Mouse (Mus musculus) adrenal gland, postnatal 36 days (tissue): ENCODE measurements around the gene Matk. TPM values are rescaled to one million over a fixed set of nuclear protein-coding genes. Genes with fewer than 3 reads are reported as not detected.
A peak's percentile ranks its signal among the peaks of the same experiment; 100 is the strongest.

ENCODE experiments used
- DNase-seq, 2 experiments: peaks; one replicate each; pipeline ENCODE4 v3.0.0; 2021; ENCODE audit warnings: mixed read lengths in 1 of 2
- microRNA-seq: library from miRNA; unstranded; fragments of <30 nt; microRNA quantifications from one replicate; pipeline ENCODE4 v1.2.0, GENCODE M21; 2021
- total RNA-seq, 2 experiments: library from RNA; stranded (reverse); gene quantifications; 2 replicates each; pipeline ENCODE4 v1.2.3; 2021

The Matk gene
- total RNA-seq, 2 experiments from 2014 or later, result 0.36 to 0.86 TPM

DNA sequence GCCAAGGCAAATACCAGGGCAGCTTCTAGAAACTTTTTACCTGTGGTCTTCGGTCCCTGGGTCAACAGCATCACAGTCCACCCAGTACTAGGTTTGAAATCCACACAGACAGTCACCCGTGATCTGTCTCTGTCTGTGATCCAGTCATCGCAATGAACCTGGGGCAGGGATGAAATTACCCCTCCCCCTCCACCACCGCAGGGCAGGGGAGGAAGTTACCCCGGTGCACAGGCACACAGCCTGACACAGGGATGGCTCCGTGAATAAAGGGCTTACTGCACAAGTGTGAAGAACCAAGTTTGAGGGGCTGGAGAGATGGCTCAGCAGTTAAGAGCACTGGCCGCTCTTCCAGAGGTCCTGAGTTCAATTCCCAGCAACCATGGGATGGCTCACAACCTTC is 51.0 kb downstream of the Matk start:
- no peak for DNase-seq

DNA sequence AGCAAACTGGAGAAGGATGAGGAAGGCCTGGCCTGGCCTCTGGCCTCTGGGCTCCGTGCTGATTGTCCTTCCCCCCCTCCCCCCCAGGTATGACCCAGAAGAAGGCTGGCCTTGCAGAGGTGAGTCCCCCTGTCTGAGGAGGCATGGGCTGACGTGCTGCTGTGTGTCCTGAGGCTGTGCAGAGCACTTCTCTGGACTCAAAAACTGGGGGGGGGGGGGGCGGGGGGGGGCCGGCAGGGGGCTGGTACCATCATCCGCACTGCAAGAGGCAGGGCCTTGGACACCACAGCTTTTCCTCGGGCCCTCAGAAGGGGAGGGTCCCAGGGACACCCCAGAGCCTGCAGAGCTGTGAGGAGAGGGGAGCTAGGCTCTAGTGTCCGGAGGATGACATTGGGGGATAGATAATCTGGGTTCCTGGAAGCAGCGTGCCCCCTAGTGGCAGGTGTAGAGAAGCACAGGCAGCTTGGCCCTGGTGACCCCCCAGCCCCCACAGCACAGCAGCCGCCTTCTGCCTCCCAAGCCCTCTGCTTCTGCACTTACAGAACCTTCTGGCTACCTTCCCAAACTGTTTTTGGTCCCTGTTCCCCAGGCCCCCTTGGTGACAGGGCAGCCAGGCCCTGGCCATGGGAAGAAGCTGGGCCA is 52.0 kb downstream of the Matk start:
- DNase-seq, result peak; percentile 48 to 71

DNA sequence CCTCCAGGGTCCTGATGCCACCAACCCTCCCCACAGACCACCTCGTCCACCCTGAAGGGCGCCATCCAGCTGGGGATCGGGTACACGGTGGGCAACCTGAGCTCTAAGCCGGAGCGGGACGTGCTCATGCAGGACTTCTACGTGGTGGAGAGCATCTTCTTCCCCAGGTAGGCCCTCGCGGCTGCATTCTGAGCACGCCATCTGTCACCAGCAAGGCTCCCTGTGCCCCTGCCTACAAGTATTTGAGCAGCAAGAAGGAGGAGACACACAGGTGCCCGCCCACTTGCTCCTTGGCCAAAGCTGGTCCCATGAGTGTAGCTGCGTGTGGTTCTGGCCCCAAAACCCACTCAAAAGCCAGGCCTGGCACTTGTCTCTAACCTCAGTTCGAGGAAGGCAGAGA is 52.9 kb downstream of the Matk start:
- DNase-seq, result no peak

- DNase-seq, result no peak
These were observed 53.5 kb downstream of the Matk start for GRCm38 (mm10) chr10:81306173-81306668.

DNA sequence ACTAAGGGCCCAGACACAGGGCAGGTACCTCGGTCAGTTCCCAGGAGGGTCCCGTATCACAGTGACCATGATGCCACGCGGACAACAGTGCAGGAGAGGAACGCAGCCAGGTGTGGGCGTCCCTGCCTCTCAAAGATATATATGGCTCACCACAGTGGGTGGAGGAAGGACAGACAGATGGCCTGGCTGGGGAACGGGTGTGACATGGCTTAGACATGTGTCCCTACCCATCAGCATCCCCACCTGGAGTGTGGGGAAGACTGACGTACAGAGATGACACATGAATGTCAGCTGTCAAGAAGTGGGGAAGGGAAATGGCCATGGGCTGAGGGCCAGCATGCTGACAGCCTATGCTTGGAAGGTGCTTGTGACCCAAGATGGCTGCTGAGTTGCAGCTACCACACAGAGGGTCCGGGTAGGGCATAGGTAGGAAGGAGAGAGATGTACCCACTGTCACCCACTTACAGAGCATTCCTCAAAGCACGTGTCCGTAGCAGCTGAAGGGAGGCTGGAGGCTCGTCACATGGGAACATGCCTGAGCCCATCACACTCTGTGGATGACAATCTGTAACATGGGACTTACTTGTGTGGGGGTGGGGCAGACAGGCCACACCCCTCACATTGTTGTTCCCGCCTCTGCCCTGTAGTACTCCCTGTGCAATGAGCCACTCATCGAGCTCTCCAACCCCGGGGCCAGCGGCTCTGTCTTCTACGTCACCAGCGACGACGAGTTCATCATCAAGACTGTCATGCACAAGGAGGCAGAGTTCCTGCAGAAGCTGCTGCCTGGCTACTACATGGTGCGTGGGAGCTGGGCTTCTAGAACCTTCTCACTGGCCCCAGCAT is 54.3 kb downstream of the Matk start:
- DNase-seq, result no peak

- no peak for DNase-seq
These were observed 56.8 kb downstream of the Matk start for GRCm38 (mm10) chr10:81309571-81309970.

Small RNA genes lying within 50 kb of the gene (microRNA-seq; reads per million reads assigned to microRNA genes)
- 11.7 reads per million, percentile 27 among the genes with 10 or more reads in this experiment for gene Mir3057

Other genes with a start within 250 kb of the Matk start
- 1 to 10 TPM; 6.4 to 6.7 TPM for gene Gng7, start 238.0 kb upstream of the Matk start, total RNA-seq
- 1 to 10 TPM; 1.2 to 1.5 TPM for gene Diras1, start 227.3 kb upstream of the Matk start, total RNA-seq
- 10 to 100 TPM; 33.2 to 68.5 TPM for gene Slc39a3, start 215.5 kb upstream of the Matk start, total RNA-seq
- 100 to 1,000 TPM; 223 to 227 TPM for gene Sgta, start 192.8 kb upstream of the Matk start, total RNA-seq
- gene Thop1, start 182.9 kb upstream of the Matk start, total RNA-seq, result 10 to 100 TPM; 51.5 to 56.6 TPM
- gene Creb3l3, start 154.1 kb upstream of the Matk start, total RNA-seq, result 1 to 10 TPM in 1 of 2 experiments, under 1 TPM in 1; 0.36 to 2.1 TPM
- gene Map2k2, start 147.0 kb upstream of the Matk start, total RNA-seq, result 100 to 1,000 TPM; 178 to 186 TPM
- 10 to 100 TPM; 69.9 to 84.0 TPM for gene Zbtb7a, start 117.7 kb upstream of the Matk start, total RNA-seq
- 10 to 100 TPM; 26.7 to 28.2 TPM for gene Pias4, start 85.0 kb upstream of the Matk start, total RNA-seq
- 1,000 to 10,000 TPM; 1,540 to 1,602 TPM for gene Eef2, start 76.3 kb upstream of the Matk start, total RNA-seq
- gene Dapk3, start 69.9 kb upstream of the Matk start, total RNA-seq, result 10 to 100 TPM; 77.1 to 78.2 TPM
- gene 4930442H23Rik, start 69.1 kb upstream of the Matk start, total RNA-seq, result not detected
- not detected for gene Nmrk2, start 50.9 kb upstream of the Matk start, total RNA-seq
- gene Atcay, start 22.1 kb upstream of the Matk start, total RNA-seq, result 1 to 10 TPM; 1.5 to 2.6 TPM
- 10 to 100 TPM in 1 of 2 experiments, 1 to 10 TPM in 1; 9.2 to 14.2 TPM for gene Zfr2, start 19.8 kb upstream of the Matk start, total RNA-seq
- gene Mrpl54, start 14.0 kb downstream of the Matk start, total RNA-seq, result 100 to 1,000 TPM; 121 to 141 TPM
- 100 to 1,000 TPM in 1 of 2 experiments, 10 to 100 TPM in 1; 78.8 to 109 TPM for gene Apba3, start 14.0 kb downstream of the Matk start, total RNA-seq
- under 1 TPM; 0.23 to 0.26 TPM for gene Tjp3, start 38.6 kb downstream of the Matk start, total RNA-seq
- 10 to 100 TPM; 37.2 to 40.9 TPM for gene Pip5k1c, start 40.0 kb downstream of the Matk start, total RNA-seq
- gene Cactin, start 68.2 kb downstream of the Matk start, total RNA-seq, result 10 to 100 TPM; 37.9 to 39.1 TPM
- 10 to 100 TPM; 53.2 to 53.9 TPM for gene Tbxa2r, start 75.8 kb downstream of the Matk start, total RNA-seq
- 1 to 10 TPM; 3.5 to 7.7 TPM for gene Gipc3, start 90.3 kb downstream of the Matk start, total RNA-seq
- 10 to 100 TPM; 88.9 to 92.3 TPM for gene Hmg20b, start 97.5 kb downstream of the Matk start, total RNA-seq
- 10 to 100 TPM; 16.7 to 22.7 TPM for gene Mfsd12, start 104.6 kb downstream of the Matk start, total RNA-seq
- gene 4930404N11Rik, start 112.9 kb downstream of the Matk start, total RNA-seq, result 1 to 10 TPM; 1.0 to 3.1 TPM
- gene Fzr1, start 125.6 kb downstream of the Matk start, total RNA-seq, result 10 to 100 TPM; 37.8 to 49.0 TPM
- gene Dohh, start 131.5 kb downstream of the Matk start, total RNA-seq, result 10 to 100 TPM; 48.9 to 54.0 TPM
- 1 to 10 TPM; 1.1 to 1.7 TPM for gene Gm48551, start 131.5 kb downstream of the Matk start, total RNA-seq
- 1 to 10 TPM in 1 of 2 experiments, not detected in 1; 1.5 TPM for gene Gm48552, start 136.1 kb downstream of the Matk start, total RNA-seq
- gene Smim24, start 140.1 kb downstream of the Matk start, total RNA-seq, result 1 to 10 TPM; 1.2 to 1.6 TPM
- 100 to 1,000 TPM in 1 of 2 experiments, 10 to 100 TPM in 1; 93.2 to 114 TPM for gene Nfic, start 202.7 kb downstream of the Matk start, total RNA-seq
- gene Celf5, start 229.8 kb downstream of the Matk start, total RNA-seq, result 1 to 10 TPM in 1 of 2 experiments, under 1 TPM in 1; 0.20 to 1.2 TPM
- gene Ncln, start 243.5 kb downstream of the Matk start, total RNA-seq, result 100 to 1,000 TPM; 123 to 125 TPM
- 1 to 10 TPM; 1.1 to 1.2 TPM for gene S1pr4, start 247.2 kb downstream of the Matk start, total RNA-seq